Mouse (Mus musculus) adrenal gland, adult 18-20 months (tissue): ENCODE results near the gene Hoxb2. TPM values are rescaled to one million over a fixed set of nuclear protein-coding genes. Genes with fewer than 3 reads are reported as not detected.

Experiments
- DNase-seq, 2 experiments: peaks; one replicate each; pipeline ENCODE4 v3.0.0; 2021 to 2022; ENCODE audit warnings: low spot score in 2 of 2
- microRNA-seq, 2 experiments: library from miRNA; unstranded; fragments of <30 nt; microRNA quantifications; one replicate each; pipeline ENCODE4 v1.2.0; 2021; ENCODE audit warnings: borderline number of aligned reads in 2 of 2
- total RNA-seq, 2 experiments: library from RNA; stranded (reverse); gene quantifications; 1 replicate in 1 of 2; 2 replicates in 1 of 2; pipeline ENCODE4 v1.2.3; 2021

Hoxb2 gene
- total RNA-seq, 2 experiments from 2014 or later, result 17.1 to 21.5 TPM

DNA sequence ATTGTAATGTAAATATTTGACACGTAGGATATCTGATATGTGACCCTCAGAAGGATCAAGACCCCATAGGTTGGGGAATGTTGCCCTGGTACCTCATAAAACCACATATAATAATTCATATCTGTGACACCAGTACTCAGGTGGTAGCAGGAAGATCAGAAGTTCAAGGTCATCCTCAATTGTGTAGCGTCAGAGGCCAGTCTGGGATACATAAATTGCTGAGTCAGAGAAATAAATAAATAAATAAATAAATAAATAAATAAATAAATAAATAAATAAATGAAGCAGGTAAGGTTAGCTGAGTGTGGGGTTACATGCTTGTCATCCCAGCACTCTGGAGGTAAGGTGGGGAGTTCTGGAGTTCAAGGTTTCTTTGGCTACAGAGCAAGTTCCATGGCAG is 37.3 kb downstream of the Hoxb2 start:
- no peak for DNase-seq

DNA sequence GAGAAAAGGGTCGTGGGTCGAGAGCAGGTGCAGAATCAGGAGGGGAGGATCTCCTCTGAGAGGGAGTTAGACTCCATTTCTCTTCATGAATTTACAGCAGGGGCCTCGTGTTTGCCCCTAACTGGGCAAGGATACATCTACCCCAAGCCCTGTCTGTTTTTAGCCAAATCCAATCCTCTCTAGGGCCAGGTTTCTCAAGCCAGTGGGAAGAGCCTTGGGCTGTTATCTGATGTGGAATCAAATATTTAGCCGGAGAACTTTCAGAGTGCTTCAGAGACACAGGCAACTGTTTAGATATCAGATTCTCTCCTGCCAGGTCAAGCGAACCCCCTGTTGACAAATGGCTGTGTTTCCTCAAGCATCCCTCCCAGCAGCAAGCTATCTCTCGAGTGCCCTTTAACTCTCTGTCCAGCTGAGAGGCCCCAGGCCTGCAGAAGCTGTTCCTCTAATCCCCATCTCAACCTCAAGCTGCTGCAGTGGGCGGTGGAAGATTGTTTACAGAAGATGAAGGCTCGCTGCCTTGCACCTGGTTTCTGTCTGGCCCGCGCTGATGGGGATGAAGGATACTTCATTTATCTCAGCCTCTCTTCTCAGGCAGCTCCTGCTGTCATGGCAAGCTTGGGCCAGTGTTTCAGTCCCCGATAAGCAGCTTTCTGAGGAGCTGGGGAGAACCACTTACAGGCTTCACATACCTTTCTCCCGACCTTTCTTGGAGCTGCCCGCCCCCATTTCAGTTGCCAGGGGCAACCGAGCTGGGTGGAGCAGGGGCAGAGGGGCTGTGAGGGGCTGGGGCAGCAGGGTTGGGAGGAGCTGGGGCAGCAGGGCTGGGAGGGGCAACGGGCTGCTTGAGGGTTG is 46.7 kb downstream of the Hoxb2 start:
- no peak for DNase-seq

DNA sequence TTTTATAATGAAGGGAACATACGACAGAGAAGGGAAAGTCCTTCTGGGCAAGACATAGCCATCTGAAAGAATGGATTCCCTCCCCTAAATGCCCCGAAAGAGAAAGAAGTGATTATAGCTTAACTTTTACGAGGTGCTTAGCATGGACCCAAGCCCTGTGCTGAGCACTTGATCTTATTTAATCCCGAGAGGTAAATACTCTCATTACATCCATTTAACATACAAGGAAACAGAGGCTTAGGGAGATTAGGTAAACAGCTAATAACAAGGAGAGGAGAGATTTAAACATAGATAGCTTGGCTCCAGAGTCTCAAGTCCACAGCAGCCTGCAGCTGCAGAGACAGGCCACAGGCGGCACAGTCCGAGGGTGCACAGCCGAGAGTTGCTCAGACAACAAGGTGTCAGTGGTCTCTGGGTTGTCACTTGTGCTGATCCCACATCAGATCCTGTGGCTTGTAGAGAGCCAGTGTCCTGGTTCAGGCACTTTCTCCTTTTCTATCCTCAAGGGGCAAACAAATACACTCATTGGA is 47.5 kb downstream of the Hoxb2 start:
- DNase-seq, result no peak

DNA sequence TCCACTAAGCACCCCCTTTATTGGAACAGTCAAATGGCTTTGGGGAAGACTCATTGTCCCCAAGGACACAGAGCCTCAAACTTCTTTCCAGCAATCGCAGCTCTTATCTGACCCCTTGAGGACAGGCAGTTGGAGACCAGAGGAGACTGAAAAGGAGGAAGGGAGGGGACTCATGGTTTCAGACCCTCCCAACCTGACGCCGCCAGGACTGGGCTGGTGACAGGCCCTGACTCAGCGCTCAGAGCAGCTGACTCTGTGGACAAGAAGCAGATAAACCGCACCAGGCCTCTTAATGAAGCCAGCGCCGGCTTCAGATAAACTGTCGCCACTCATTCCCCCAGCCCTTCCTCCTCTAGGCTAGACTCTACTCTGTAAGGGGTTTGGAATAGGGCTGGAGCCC is 49.6 kb downstream of the Hoxb2 start:
- DNase-seq, result no peak

Small RNAs within 50 kb of the gene (microRNA-seq; reads per million reads assigned to microRNA genes)
- 30,708 to 37,987 reads per million in 2 experiments for gene Mir10a

Other genes starting within 250 kb of the Hoxb2 start
- not detected for gene Calcoco2, start 238.6 kb upstream of the Hoxb2 start, total RNA-seq
- not detected for gene Ttll6, start 216.7 kb upstream of the Hoxb2 start, total RNA-seq
- not detected for gene Hoxb13, start 156.2 kb upstream of the Hoxb2 start, total RNA-seq
- 100 to 1,000 TPM; 294 to 445 TPM for gene Hoxb9, start 79.1 kb upstream of the Hoxb2 start, total RNA-seq
- 100 to 1,000 TPM in 1 of 2 experiments, 10 to 100 TPM in 1; 54.8 to 119 TPM for gene Hoxb8, start 68.6 kb upstream of the Hoxb2 start, total RNA-seq
- gene Hoxb7, start 63.9 kb upstream of the Hoxb2 start, total RNA-seq, result 10 to 100 TPM; 33.5 to 59.0 TPM
- gene Hoxb6, start 58.0 kb upstream of the Hoxb2 start, total RNA-seq, result 10 to 100 TPM; 37.0 to 68.1 TPM
- 10 to 100 TPM; 11.6 to 27.3 TPM for gene Hoxb5, start 47.2 kb upstream of the Hoxb2 start, total RNA-seq
- gene Hoxb4, start 32.3 kb upstream of the Hoxb2 start, total RNA-seq, result 10 to 100 TPM; 16.3 to 22.1 TPM
- gene Hoxb3, start 27.2 kb upstream of the Hoxb2 start, total RNA-seq, result 10 to 100 TPM; 17.2 to 20.7 TPM
- gene Hoxb1, start 15.2 kb downstream of the Hoxb2 start, total RNA-seq, result not detected
- gene Skap1, start 114.1 kb downstream of the Hoxb2 start, total RNA-seq, result 1 to 10 TPM; 7.6 to 8.8 TPM